Mouse (Mus musculus): ENCODE results near the gene Syce2. TPM values are rescaled to one million over a fixed set of nuclear protein-coding genes. Genes with fewer than 3 reads are reported as not detected.

Syce2 gene
- polyA plus RNA-seq, 1 experiment from 2014 or later: 101 TPM

DNA sequence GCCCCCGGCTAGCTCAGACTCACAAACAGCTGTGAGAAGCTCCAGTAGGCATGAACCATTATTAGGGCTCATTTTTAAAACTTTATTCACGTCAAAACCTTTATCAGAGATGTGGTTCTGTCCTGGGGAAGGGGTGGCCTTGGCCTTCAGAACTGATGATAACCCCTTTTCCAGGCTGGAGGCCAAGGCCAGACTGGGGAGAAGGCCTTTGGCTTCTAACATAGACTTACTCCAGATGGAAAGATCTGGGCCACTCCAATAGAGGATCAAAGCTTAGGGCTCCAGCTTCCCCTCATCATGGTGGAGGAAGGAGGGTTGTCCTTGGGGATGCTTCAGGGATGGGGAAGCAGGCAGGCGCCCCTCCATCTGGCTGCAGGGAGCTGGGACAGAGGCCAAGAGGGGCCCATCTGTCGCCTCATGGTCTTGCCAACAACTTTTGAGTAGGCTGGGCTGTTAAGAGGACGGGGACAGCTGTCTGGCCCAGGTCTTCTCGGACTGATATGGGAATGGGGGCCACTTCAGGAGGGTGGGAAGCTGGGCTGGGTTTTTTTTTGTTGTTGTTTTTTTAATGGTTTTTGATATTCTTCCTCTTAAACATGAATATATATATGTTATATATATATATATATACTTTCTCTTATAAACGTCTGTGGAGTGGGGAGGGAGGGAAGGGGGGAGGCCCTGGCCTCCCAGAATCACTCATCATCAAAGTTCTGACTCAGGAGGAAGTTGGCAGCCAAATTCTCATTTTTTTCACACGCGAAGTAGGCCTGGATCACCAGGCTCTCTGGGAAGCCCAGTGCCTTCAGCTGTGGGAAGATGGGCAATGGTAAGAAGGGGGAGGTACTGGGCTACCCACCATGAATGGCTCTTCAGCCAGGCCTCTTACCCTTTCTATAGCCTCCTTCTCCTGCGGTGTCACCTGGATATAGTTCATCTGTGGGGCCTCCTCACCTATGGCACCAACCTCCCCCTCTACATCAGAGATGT is 36.8 kb upstream of the Syce2 start:
- H3K4me1 ChIP-seq: peaks cover 55% of the 10 kb centered on the region

DNA sequence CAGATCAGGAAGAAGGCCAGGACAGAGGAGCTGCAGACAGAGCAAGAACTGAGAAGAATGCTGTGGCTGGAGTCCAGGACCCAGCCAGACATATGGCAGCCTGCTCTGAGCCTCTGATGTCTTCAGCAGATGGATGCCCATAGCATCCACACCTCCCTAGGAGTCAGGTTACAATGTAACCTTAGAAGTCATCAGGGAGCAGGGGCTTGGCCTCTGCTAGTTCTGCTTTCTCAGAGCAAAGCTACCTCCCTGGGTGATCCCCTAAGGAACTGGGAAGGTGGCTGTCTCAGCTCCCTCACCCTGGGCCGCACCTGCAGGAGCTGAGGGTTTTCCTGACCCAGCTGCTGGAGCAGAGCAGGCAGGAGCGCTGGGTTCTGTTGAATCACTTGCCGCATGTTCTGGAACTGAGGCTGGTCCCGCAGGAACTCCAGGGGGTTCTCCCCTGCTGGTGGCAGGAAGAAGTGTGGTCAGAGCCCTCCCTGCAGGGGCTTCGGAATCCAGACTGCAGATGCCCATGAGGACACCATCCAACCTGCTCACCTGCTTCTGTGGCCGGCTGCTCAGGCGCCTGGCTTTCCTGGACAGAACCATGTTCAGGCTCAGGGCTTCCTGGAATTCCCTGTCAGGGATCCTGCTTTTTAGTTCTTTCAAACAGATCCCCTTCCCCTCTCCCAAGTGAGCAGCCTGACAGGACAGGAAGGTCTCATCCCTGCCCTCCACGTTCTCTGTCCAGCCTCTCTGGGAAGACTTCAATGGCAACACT is 34.6 kb upstream of the Syce2 start:
- no peak for ATAC-seq (ENCODE audit: insufficient number of reproducible peaks, insufficient read depth, low FRiP score, low TSS enrichment, low read depth)
- no peaks in the 10 kb centered on the region for H3K27me3 ChIP-seq
- peak overlapping the region; percentile 55 for H3K27ac ChIP-seq
- peaks cover 72% of the 10 kb centered on the region for H3K36me3 ChIP-seq
- peak overlapping the region; percentile 9 for H3K4me2 ChIP-seq
- peak overlapping the region; percentile 51 for H3K9ac ChIP-seq
- peaks cover 56% of the 10 kb centered on the region for H3K4me1 ChIP-seq
- no peaks in the 10 kb centered on the region for H3K9me3 ChIP-seq
- no peak overlapping the region for H3K4me3 ChIP-seq
- WGBS: 39% methylated on average over 8 of the region's 8 CpGs

More for the DNA sequence above, 36.8 kb upstream of the Syce2 start:
- H3K36me3 ChIP-seq: peaks cover 59% of the 10 kb centered on the region
- H3K9me3 ChIP-seq: no peaks in the 10 kb centered on the region
- no peak overlapping the region for H3K4me2 ChIP-seq
- H3K27me3 ChIP-seq: no peaks in the 10 kb centered on the region
- H3K4me3 ChIP-seq: no peak overlapping the region
- H3K27ac ChIP-seq: no peak overlapping the region
- no peak for ATAC-seq (ENCODE audit: insufficient number of reproducible peaks, insufficient read depth, low FRiP score, low TSS enrichment, low read depth)
- WGBS: 75% methylated on average over 10 of the region's 10 CpGs
- no peak overlapping the region for H3K9ac ChIP-seq

DNA sequence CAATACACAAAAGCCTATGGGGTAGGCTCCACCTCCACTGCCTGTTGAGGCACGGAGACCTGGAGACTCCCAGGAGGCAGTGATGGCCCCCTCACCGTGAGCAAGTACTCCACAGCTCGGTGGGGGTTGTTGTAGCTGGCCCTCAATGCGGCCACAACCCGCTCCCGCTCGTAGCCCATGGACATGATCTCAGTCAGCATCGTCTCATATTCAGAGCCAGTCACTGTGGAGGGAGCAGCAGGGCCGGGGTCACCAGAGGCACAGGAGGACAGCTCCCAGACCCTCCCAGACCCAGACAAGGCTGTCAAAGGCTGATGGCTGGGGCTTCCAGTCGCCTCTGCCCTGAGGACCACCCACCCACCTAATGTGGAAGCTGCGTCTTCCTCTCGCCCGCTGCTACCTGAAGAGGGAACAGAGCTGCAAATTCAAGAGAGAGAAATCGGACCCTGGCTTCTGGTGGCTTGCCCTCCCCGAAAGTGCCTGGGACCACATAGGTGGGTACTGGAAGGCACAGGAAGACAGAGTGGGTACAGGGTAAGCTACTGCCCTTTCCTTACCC is 33.9 kb upstream of the Syce2 start:
- Histone ChIP-seq H3K9me3 (no peaks in the 10 kb centered on the region), H3K4me3 (0 out of 2 replicates have a peak overlapping the region, but pooled peaks have one; percentile 6), H3K27me3 (no peaks in the 10 kb centered on the region), H3K4me2 (no peak overlapping the region), H3K36me3 (peaks cover 78% of the 10 kb centered on the region), H3K27ac (0 out of 2 replicates have a peak overlapping the region, but pooled peaks have one; percentile 55), H3K4me1 (peaks cover 60% of the 10 kb centered on the region), H3K9ac (peak overlapping the region; percentile 51; the same call in 1 of the 2 replicates)
- no peak for ATAC-seq (ENCODE audit: insufficient number of reproducible peaks, insufficient read depth, low FRiP score, low TSS enrichment, low read depth)
- WGBS: 81% methylated on average over 15 of the region's 15 CpGs

DNA sequence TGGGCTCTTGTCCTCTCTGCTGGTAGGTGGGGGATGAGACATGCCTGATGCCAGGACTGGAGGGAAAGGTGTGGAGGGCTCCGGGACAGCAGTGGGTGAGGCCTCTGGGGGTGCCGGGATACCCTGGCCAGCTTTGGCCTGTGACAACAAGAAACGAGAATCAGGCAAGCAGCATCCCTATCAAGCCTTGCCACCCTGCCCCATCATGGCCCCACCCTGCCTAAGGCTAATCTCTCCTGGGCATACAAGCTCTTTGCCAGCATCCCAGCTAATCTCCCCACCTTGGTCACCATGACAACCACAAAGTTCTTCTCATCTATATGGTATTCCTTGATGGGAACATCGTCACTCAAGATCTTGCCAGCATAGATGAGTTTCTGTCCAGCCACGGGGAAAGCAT is 33.4 kb upstream of the Syce2 start:
- H3K9ac ChIP-seq: no peak overlapping the region
- 0 out of 2 replicates have a peak overlapping the region, but pooled peaks have one; percentile 6 for H3K4me3 ChIP-seq
- peaks cover 60% of the 10 kb centered on the region for H3K4me1 ChIP-seq
- H3K36me3 ChIP-seq: peaks cover 81% of the 10 kb centered on the region
- H3K9me3 ChIP-seq: no peaks in the 10 kb centered on the region
- WGBS: 85% methylated on average over 5 of the region's 5 CpGs
- ATAC-seq (ENCODE audit: insufficient number of reproducible peaks, insufficient read depth, low FRiP score, low TSS enrichment, low read depth): no peak
- no peak overlapping the region for H3K27ac ChIP-seq
- H3K4me2 ChIP-seq: no peak overlapping the region
- H3K27me3 ChIP-seq: no peaks in the 10 kb centered on the region

DNA sequence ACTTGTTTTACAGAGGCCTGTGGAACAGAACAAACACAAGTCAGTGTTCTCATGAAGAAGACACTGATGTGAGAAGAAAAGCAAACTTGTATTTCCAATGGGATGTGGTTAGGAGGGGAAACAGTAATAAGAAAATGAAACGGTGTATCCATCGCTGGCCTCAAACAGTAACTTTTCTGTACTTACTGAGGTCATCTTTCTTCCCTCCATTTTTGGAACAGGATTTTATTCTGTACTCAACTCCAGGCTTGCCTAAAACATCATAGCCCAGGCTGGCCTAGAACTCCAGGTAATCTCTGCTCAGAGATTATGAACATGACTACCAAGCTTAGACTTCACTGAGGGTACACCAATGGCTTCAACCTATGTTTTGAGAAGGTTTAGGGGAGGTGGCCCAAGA is 32.5 kb upstream of the Syce2 start:
- Histone ChIP-seq H3K4me2 (peak overlapping the region; percentile 67), H3K4me3 (peak overlapping the region; percentile 89), H3K9me3 (no peaks in the 10 kb centered on the region), H3K36me3 (peaks cover 82% of the 10 kb centered on the region), H3K9ac (peak overlapping the region; percentile 90), H3K27me3 (no peaks in the 10 kb centered on the region), H3K27ac (no peak overlapping the region), H3K4me1 (peaks cover 60% of the 10 kb centered on the region)
- WGBS: 90% methylated on average over 2 of the region's 2 CpGs
- no peak for ATAC-seq (ENCODE audit: insufficient number of reproducible peaks, insufficient read depth, low FRiP score, low TSS enrichment, low read depth)

DNA sequence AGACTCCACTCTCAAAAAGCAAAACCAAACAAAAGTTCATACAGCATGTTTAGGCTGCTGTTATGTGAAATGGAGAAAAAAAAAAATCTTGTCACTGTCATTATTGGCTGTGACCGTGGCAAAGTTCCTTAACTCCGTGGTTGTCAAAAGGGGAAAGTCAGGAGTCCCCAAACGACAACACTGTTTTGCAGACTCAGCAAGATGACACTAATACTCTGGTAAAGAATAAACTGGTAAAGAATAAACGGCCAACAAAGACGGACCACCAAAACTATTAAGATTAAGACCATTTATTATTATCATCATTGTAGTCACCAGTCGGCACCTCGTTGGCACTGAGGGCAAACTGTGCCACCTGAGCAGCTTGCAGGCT is 32.0 kb upstream of the Syce2 start:
- peak overlapping the region; percentile 90 for H3K9ac ChIP-seq
- H3K4me2 ChIP-seq: peak overlapping the region; percentile 67
- H3K36me3 ChIP-seq: peaks cover 82% of the 10 kb centered on the region
- peak overlapping the region; percentile 89 for H3K4me3 ChIP-seq
- H3K27ac ChIP-seq: peak overlapping the region; percentile 90
- WGBS: 2% methylated on average over 7 of the region's 7 CpGs
- H3K4me1 ChIP-seq: peaks cover 60% of the 10 kb centered on the region
- ATAC-seq (ENCODE audit: insufficient number of reproducible peaks, insufficient read depth, low FRiP score, low TSS enrichment, low read depth): no peak
- H3K27me3 ChIP-seq: no peaks in the 10 kb centered on the region
- no peaks in the 10 kb centered on the region for H3K9me3 ChIP-seq

DNA sequence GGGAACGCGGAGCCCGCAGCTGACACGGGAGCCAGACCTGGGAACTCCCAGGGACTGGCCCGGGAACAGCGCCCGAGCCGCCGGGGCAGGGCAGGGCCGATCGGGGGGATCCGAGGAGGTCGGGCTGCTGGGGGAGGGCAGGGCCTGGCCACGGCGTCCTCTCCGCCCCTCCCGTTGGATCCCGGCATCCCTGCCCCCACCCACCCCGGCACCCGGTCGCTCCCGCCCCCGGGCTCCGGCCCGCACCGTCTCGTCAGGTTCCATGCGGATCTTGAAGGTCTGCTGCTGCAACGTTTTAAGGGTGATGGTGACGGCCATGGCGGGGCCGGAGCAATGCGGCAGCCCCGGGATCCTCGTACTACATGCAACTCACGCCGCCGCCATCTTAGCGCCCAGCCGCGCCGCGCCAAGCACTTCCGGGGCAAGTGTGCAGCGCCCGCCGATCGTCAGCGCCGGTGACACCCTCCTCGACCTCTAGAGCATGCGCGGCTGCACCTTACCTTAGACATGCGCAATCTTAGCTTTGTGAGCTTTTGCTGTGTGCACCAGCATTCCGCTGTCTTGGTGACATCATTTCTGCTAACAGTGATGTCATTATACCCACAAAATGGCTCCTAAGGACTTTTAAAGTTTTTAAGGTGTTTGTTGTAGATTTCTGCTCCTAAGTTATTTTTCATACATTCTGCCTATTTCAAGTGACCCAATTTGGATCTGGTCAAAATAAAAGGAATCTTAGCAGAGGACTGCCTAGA is 31.5 kb upstream of the Syce2 start, which contains the start of gene Rad23a:
Gene Rad23a (minus strand): TSS at position 418 of the 752 bp plus-strand sequence.
- peaks cover 62% of the 10 kb centered on the region for H3K4me1 ChIP-seq
- peak within 1 kb of the TSS; percentile 89 for H3K4me3 ChIP-seq
- H3K4me2 ChIP-seq: peak within 1 kb of the TSS; percentile 67
- ATAC-seq (ENCODE audit: insufficient number of reproducible peaks, insufficient read depth, low FRiP score, low TSS enrichment, low read depth): peak; percentile 92
- H3K27me3 ChIP-seq: no peaks in the 10 kb centered on the region
- peak within 1 kb of the TSS; percentile 90 for H3K9ac ChIP-seq
- under 1% methylated on average over 40 of the region's 55 CpGs for WGBS
- H3K36me3 ChIP-seq: peaks cover 82% of the 10 kb centered on the region
- peak within 1 kb of the TSS; percentile 90 for H3K27ac ChIP-seq
- H3K9me3 ChIP-seq: no peaks in the 10 kb centered on the region

DNA sequence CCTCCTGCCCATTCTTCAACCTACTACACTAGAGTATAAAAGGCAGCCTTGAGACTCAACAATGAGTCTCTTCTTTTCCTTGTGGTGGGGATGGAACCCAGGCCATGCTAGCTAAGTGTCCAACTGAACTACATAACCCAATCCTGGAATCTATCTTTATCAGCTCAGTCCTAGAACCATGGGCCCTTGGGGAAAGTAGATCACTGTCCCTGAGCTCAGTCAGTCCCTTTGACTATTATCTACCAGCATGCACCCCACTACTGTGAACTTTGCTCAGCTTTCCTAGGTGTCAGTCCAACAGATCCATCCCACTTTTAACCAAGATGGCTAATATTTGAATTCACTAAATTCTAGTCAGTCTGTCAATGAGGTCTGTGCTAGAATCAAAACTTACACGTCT is 30.4 kb upstream of the Syce2 start:
- H3K36me3 ChIP-seq: peaks cover 74% of the 10 kb centered on the region
- H3K27me3 ChIP-seq: no peaks in the 10 kb centered on the region
- no peak overlapping the region for H3K27ac ChIP-seq
- no peak for ATAC-seq (ENCODE audit: insufficient number of reproducible peaks, insufficient read depth, low FRiP score, low TSS enrichment, low read depth)
- peaks cover 62% of the 10 kb centered on the region for H3K4me1 ChIP-seq
- peak overlapping the region; percentile 0; the same call in 1 of the 2 replicates for H3K4me3 ChIP-seq
- 0 out of 2 replicates have a peak overlapping the region, but pooled peaks have one; percentile 27 for H3K9ac ChIP-seq
- no peak overlapping the region for H3K4me2 ChIP-seq
- 77% methylated on average over 1 of the region's 1 CpGs for WGBS
- H3K9me3 ChIP-seq: no peaks in the 10 kb centered on the region

DNA sequence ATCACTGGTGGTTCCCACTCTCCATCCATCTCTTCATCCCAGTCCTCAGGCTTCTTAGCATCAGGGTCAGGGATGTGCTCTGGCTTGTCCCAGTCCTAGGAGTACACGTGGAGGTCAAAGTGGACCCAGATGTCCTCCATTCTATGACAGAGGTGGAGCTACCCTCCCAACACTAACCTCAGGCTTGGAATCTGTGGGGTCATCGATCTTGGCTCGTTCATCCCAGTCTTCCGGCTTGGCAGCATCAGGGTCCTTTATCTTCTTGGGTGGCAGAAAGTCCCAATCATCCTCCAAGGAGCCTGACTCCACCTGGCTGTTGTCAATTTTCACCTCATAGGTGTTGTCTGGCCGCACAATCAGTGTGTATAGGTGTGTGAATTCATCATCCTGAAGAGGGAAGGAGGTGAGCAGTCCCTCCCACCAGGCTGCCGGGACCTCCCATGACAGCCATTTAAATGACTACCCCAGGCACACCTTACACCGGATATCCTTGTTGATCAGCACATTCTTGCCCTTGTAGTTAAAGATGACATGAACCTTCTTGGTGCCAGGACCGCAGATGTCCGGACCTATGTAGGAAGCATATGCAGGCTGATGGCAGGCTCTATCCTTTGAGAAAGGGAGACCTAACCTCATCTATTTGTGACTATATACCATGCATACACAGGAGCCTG is 27.4 kb upstream of the Syce2 start:
- H3K9me3 ChIP-seq: no peaks in the 10 kb centered on the region
- 82% methylated on average over 9 of the region's 9 CpGs for WGBS
- peak overlapping the region; percentile 97 for H3K4me3 ChIP-seq
- peaks cover 46% of the 10 kb centered on the region for H3K36me3 ChIP-seq
- H3K4me2 ChIP-seq: peak overlapping the region; percentile 84
- no peaks in the 10 kb centered on the region for H3K27me3 ChIP-seq
- ATAC-seq (ENCODE audit: insufficient number of reproducible peaks, insufficient read depth, low FRiP score, low TSS enrichment, low read depth): no peak
- peaks cover 45% of the 10 kb centered on the region for H3K4me1 ChIP-seq
- H3K27ac ChIP-seq: peak overlapping the region; percentile 39; the same call in 1 of the 2 replicates
- H3K9ac ChIP-seq: peak overlapping the region; percentile 97

DNA sequence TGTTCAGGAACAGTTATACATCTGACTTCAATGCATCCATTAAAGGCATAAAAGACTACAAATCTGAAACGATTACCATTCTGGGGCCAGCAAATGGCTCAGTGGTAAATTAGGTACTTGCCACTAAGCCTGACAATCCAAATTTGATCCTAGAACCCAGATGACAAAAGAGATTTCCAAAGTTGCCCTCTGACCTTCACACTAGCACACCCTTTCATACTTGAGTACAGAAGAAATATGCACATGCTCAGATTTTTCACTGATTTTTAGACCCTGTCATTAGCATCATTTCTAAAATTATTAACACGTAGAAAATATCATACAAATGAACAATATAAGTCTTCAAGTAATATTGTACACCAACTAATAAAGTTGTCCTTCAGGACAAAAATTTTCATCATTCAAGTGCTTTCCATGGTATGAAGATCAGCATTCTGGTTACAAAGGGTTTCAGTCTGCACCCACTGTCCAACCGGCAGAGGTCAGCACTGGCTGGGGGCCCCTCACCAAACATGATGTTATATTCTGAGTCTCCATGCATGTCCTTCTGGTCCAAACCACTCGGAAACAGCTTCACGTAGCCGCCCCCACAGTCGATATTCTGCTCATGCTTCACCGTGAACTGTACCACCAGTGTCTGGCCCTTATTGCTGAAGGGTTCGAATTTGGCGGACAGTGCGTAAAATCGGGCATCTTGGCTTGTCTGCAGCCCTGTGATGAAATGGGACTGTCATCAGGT is 26.4 kb upstream of the Syce2 start:
- peak overlapping the region; percentile 97 for H3K9ac ChIP-seq
- peaks cover 46% of the 10 kb centered on the region for H3K36me3 ChIP-seq
- H3K27me3 ChIP-seq: no peaks in the 10 kb centered on the region
- peaks cover 42% of the 10 kb centered on the region for H3K4me1 ChIP-seq
- H3K27ac ChIP-seq: 0 out of 2 replicates have a peak overlapping the region, but pooled peaks have one; percentile 88
- peak overlapping the region; percentile 97 for H3K4me3 ChIP-seq
- no peak for ATAC-seq (ENCODE audit: insufficient number of reproducible peaks, insufficient read depth, low FRiP score, low TSS enrichment, low read depth)
- H3K9me3 ChIP-seq: no peaks in the 10 kb centered on the region
- 13% methylated on average over 12 of the region's 12 CpGs for WGBS
- H3K4me2 ChIP-seq: peak overlapping the region; percentile 84
